Mouse (Mus musculus): ENCODE measurements around the gene Efcc1. TPM values are rescaled to one million over a fixed set of nuclear protein-coding genes. Genes with fewer than 3 reads are reported as not detected.

Efcc1 gene
- polyA plus RNA-seq, 1 experiment from 2014 or later = 2.2 TPM

Other genes starting within 250 kb of the Efcc1 start
- gene Arhgap25, start 197.6 kb upstream of the Efcc1 start, polyA plus RNA-seq (2015; fragmentation: Nextera tagmentation; extraction: Ambion mirVana) = 8.3 and 10.0 TPM in 2 replicates
- gene Prokr1, start 140.1 kb upstream of the Efcc1 start, polyA plus RNA-seq (2015; fragmentation: Nextera tagmentation; extraction: Ambion mirVana) = 7.5 and 7.8 TPM in 2 replicates
- gene Aplf, start 58.7 kb upstream of the Efcc1 start, polyA plus RNA-seq (2015; fragmentation: Nextera tagmentation; extraction: Ambion mirVana) = 14.7 and 15.8 TPM in 2 replicates
- 0.83 and 0.97 TPM in 2 replicates for gene Gp9, start 47.2 kb downstream of the Efcc1 start, polyA plus RNA-seq (2015; fragmentation: Nextera tagmentation; extraction: Ambion mirVana)
- gene Rab43, start 81.3 kb downstream of the Efcc1 start, polyA plus RNA-seq (2015; fragmentation: Nextera tagmentation; extraction: Ambion mirVana) = 11.5 and 18.0 TPM in 2 replicates
- 3.4 and 5.9 TPM in 2 replicates for gene Gm45140, start 104.9 kb downstream of the Efcc1 start, polyA plus RNA-seq (2015; fragmentation: Nextera tagmentation; extraction: Ambion mirVana)
- gene Isy1, start 107.9 kb downstream of the Efcc1 start, polyA plus RNA-seq (2015; fragmentation: Nextera tagmentation; extraction: Ambion mirVana) = 45.8 and 48.7 TPM in 2 replicates
- 999 and 1,010 TPM in 2 replicates for gene Cnbp, start 120.2 kb downstream of the Efcc1 start, polyA plus RNA-seq (2015; fragmentation: Nextera tagmentation; extraction: Ambion mirVana)
- 172 and 173 TPM in 2 replicates for gene Copg1, start 156.9 kb downstream of the Efcc1 start, polyA plus RNA-seq (2015; fragmentation: Nextera tagmentation; extraction: Ambion mirVana)
- 51.5 and 53.5 TPM in 2 replicates for gene Hmces, start 183.1 kb downstream of the Efcc1 start, polyA plus RNA-seq (2015; fragmentation: Nextera tagmentation; extraction: Ambion mirVana)